Mouse (Mus musculus) MEL (cell line): ENCODE data around the gene Chkb. TPM values are rescaled to one million over a fixed set of nuclear protein-coding genes. Genes with fewer than 3 reads are reported as not detected.

Experiments used
- DNase-seq: peaks from one replicate; pipeline ENCODE4 v3.0.0; 2011; ENCODE audit warnings: low read depth, low spot score
- H3K27ac ChIP-seq: 2 replicates; pipeline ENCODE4 v1.5.1; 2012; ENCODE audit warnings: low read depth, mild to moderate bottlenecking, control low read depth, low read length, moderate library complexity; ENCODE audit not compliant: control insufficient read depth
- H3K27me3 ChIP-seq, 2 experiments: fragments of 150-350 bp in 1 of 2; sonication (generic) in 1 of 2; 2 replicates each; pipeline ENCODE4 v1.6.1; 2012; ENCODE audit warnings: low read length in 2 of 2, mild to moderate bottlenecking in 2 of 2, improper control_type of control experiment in 1 of 2, moderate library complexity in 1 of 2; ENCODE audit not compliant: insufficient read depth in 2 of 2, control insufficient read depth in 1 of 2
- H3K36me3 ChIP-seq, 2 experiments: 2 replicates each; pipeline ENCODE4 v1.6.1; 2012 to 2014; ENCODE audit warnings: low read length in 2 of 2, improper control_type of control experiment in 1 of 2, inconsistent platforms in 1 of 2, mild to moderate bottlenecking in 1 of 2; ENCODE audit not compliant: insufficient read depth in 2 of 2, control insufficient read depth in 1 of 2
- H3K4me1 ChIP-seq, 2 experiments: fragments of 150-350 bp in 1 of 2; sonication (generic) in 1 of 2; 2 replicates each; pipeline ENCODE4 v1.6.1; 2012; ENCODE audit warnings: low read length in 2 of 2, improper control_type of control experiment in 1 of 2, mild to moderate bottlenecking in 1 of 2; ENCODE audit not compliant: insufficient read depth in 2 of 2, control insufficient read depth in 1 of 2
- H3K4me3 ChIP-seq, 2 experiments: fragments of 150-350 bp in 1 of 2; sonication (generic) in 1 of 2; 2 replicates each; pipeline ENCODE4 v1.5.1; 2012; ENCODE audit warnings: low read depth in 2 of 2, low read length in 2 of 2, mild to moderate bottlenecking in 2 of 2, moderate library complexity in 2 of 2, control low read depth in 1 of 2, improper control_type of control experiment in 1 of 2; ENCODE audit not compliant: control insufficient read depth in 1 of 2, insufficient read depth in 1 of 2
- H3K79me2 ChIP-seq: 2 replicates; pipeline ENCODE4 v1.6.1; 2012; ENCODE audit warnings: mild to moderate bottlenecking, low read length, moderate library complexity; ENCODE audit not compliant: control insufficient read depth, poor library complexity, insufficient read depth
- H3K9ac ChIP-seq: 2 replicates; pipeline ENCODE4 v1.6.1; 2012; ENCODE audit warnings: low read depth, mild to moderate bottlenecking, control low read depth, low read length, moderate library complexity; ENCODE audit not compliant: control insufficient read depth, poor library complexity, severe bottlenecking
- H3K9me3 ChIP-seq: fragments of 150-350 bp; sonication (generic); replicated peaks from 2 replicates; pipeline ENCODE4 v1.6.1; 2012; ENCODE audit warnings: mild to moderate bottlenecking, low read length, improper control_type of control experiment, moderate library complexity; ENCODE audit not compliant: insufficient read depth
- BHLHE40 ChIP-seq: IDR thresholded peaks from 2 replicates; pipeline ENCODE4 v1.6.1; 2012; ENCODE audit warnings: low read depth, mild to moderate bottlenecking, inconsistent platforms, low read length, improper control_type of control experiment, borderline replicate concordance
- CHD2 ChIP-seq: IDR thresholded peaks from 2 replicates; pipeline ENCODE4 v1.6.1; 2011; ENCODE audit warnings: low read length, improper control_type of control experiment
- CTCF ChIP-seq, 3 experiments: IDR thresholded peaks in 2 of 3; conservative IDR thresholded peaks in 1 of 3; 2 replicates each; pipeline ENCODE4 v1.5.1; 2011 to 2012; ENCODE audit warnings: low read length in 3 of 3, low read depth in 2 of 3, mild to moderate bottlenecking in 2 of 3, improper control_type of control experiment in 1 of 3, inconsistent platforms in 1 of 3, mixed read lengths in 1 of 3, moderate library complexity in 1 of 3; ENCODE audit not compliant: control insufficient read depth in 1 of 3, insufficient read depth in 1 of 3, poor library complexity in 1 of 3, severe bottlenecking in 1 of 3
- ELF1 ChIP-seq: IDR thresholded peaks from 2 replicates; pipeline ENCODE4 v1.6.1; 2014; ENCODE audit warnings: low read depth, mild to moderate bottlenecking, inconsistent platforms, low read length, improper control_type of control experiment, moderate library complexity
- EP300 ChIP-seq, 2 experiments: IDR thresholded peaks; 2 replicates each; pipeline ENCODE4 v1.6.1; 2011; ENCODE audit warnings: improper control_type of control experiment in 2 of 2, low read length in 2 of 2, low read depth in 1 of 2, mild to moderate bottlenecking in 1 of 2
- GABPA ChIP-seq: IDR thresholded peaks from 2 replicates; pipeline ENCODE4 v1.6.1; 2012; ENCODE audit warnings: low read depth, mild to moderate bottlenecking, inconsistent platforms, low read length, improper control_type of control experiment, moderate library complexity
- HCFC1 ChIP-seq: IDR thresholded peaks from 2 replicates; pipeline ENCODE4 v1.6.1; 2012; ENCODE audit warnings: low read depth, mild to moderate bottlenecking, inconsistent platforms, low read length, improper control_type of control experiment, moderate library complexity
- JUND ChIP-seq: IDR thresholded peaks from 2 replicates; pipeline ENCODE4 v1.6.1; 2011; ENCODE audit warnings: low read depth, mild to moderate bottlenecking, improper control_type of control experiment, low read length
- KAT2A ChIP-seq: conservative IDR thresholded peaks from 2 replicates; pipeline ENCODE4 v1.6.1; 2012; ENCODE audit warnings: low read depth, low read length, improper control_type of control experiment, inconsistent platforms
- MAX ChIP-seq: IDR thresholded peaks from 2 replicates; pipeline ENCODE4 v1.6.1; 2011; ENCODE audit warnings: low read length, improper control_type of control experiment
- MEF2A ChIP-seq: IDR thresholded peaks from 2 replicates; pipeline ENCODE4 v1.6.1; 2014; ENCODE audit warnings: low read depth, mild to moderate bottlenecking, inconsistent platforms, low read length, improper control_type of control experiment; ENCODE audit not compliant: poor library complexity, insufficient replicate concordance, severe bottlenecking; ENCODE audit errors: extremely low read depth
- MXI1 ChIP-seq: IDR thresholded peaks from 2 replicates; pipeline ENCODE4 v1.6.1; 2011; ENCODE audit warnings: mild to moderate bottlenecking, low read depth, low read length, improper control_type of control experiment
- MYB ChIP-seq: IDR thresholded peaks from 2 replicates; pipeline ENCODE4 v1.6.1; 2011; ENCODE audit warnings: mild to moderate bottlenecking, low read depth, low read length, improper control_type of control experiment
- MYC ChIP-seq: IDR thresholded peaks from 2 replicates; pipeline ENCODE4 v1.6.1; 2011; ENCODE audit warnings: low read depth, mild to moderate bottlenecking, low read length, improper control_type of control experiment, moderate library complexity
- NRF1 ChIP-seq: IDR thresholded peaks from 2 replicates; pipeline ENCODE4 v1.6.1; 2014; ENCODE audit warnings: low read depth, mild to moderate bottlenecking, inconsistent platforms, low read length, improper control_type of control experiment, moderate library complexity; ENCODE audit not compliant: poor library complexity, insufficient read depth, severe bottlenecking
- POLR2AphosphoS2 ChIP-seq: IDR thresholded peaks from 2 replicates; pipeline ENCODE4 v1.6.1; 2011; ENCODE audit warnings: low read length, improper control_type of control experiment
- POLR2AphosphoS5 ChIP-seq: IDR thresholded peaks from 2 replicates; pipeline ENCODE4 v1.6.1; 2012; ENCODE audit warnings: low read depth, borderline replicate concordance, mild to moderate bottlenecking, inconsistent platforms, low read length, moderate library complexity, mixed read lengths
- RCOR1 ChIP-seq: IDR thresholded peaks from 2 replicates; pipeline ENCODE4 v1.6.1; 2012; ENCODE audit warnings: low read depth, mild to moderate bottlenecking, inconsistent platforms, low read length, improper control_type of control experiment
- SIN3A ChIP-seq: IDR thresholded peaks from 2 replicates; pipeline ENCODE4 v1.6.1; 2012; ENCODE audit warnings: low read length, improper control_type of control experiment, inconsistent platforms
- TAL1 ChIP-seq: IDR thresholded peaks from 2 replicates; pipeline ENCODE4 v1.6.1; 2012; ENCODE audit warnings: mild to moderate bottlenecking, inconsistent platforms, low read length, moderate library complexity, mixed read lengths
- TCF12 ChIP-seq: IDR thresholded peaks from 2 replicates; pipeline ENCODE4 v1.6.1; 2014; ENCODE audit warnings: low read depth, mild to moderate bottlenecking, inconsistent platforms, low read length, improper control_type of control experiment, moderate library complexity
- UBTF ChIP-seq: IDR thresholded peaks from 2 replicates; pipeline ENCODE4 v1.6.1; 2012; ENCODE audit warnings: low read depth, mild to moderate bottlenecking, inconsistent platforms, low read length, improper control_type of control experiment, moderate library complexity, borderline replicate concordance; ENCODE audit not compliant: insufficient read depth
- USF1 ChIP-seq: IDR thresholded peaks from 2 replicates; pipeline ENCODE4 v1.6.1; 2014; ENCODE audit warnings: low read depth, mild to moderate bottlenecking, inconsistent platforms, low read length, improper control_type of control experiment, moderate library complexity
- USF2 ChIP-seq, 2 experiments: IDR thresholded peaks; 2 replicates each; pipeline ENCODE4 v1.6.1; 2011 to 2012; ENCODE audit warnings: improper control_type of control experiment in 2 of 2, low read length in 2 of 2, borderline replicate concordance in 1 of 2, inconsistent platforms in 1 of 2, low read depth in 1 of 2, mild to moderate bottlenecking in 1 of 2; ENCODE audit not compliant: insufficient read depth in 1 of 2
- ZNF384 ChIP-seq: IDR thresholded peaks from 2 replicates; pipeline ENCODE4 v1.6.1; 2012; ENCODE audit warnings: low read depth, mild to moderate bottlenecking, inconsistent platforms, low read length, improper control_type of control experiment
- polyA plus RNA-seq, 2 experiments: library from polyadenylated mRNA; stranded (reverse) in 1 of 2; unstranded in 1 of 2; fragments of >175 nt in 1 of 2; fragments of >200 nt in 1 of 2; gene quantifications; 2 replicates each; pipeline versions ENCODE4 v1.2.1 to v1.2.4; 2012; ENCODE audit warnings: low replicate concordance in 2 of 2, low read depth in 1 of 2; ENCODE audit not compliant: insufficient read length in 2 of 2, insufficient read depth in 1 of 2, missing spikeins in 1 of 2
- total RNA-seq: library from RNA; depleted of rRNA; stranded (reverse); fragments of 300-350 nt; gene quantifications from 2 replicates; pipeline ENCODE4 v1.2.3, GENCODE M21; 2012

Chkb gene
- total and polyA plus RNA-seq, 3 experiments: 19.3 to 51.3 TPM; not detected in 1

DNA sequence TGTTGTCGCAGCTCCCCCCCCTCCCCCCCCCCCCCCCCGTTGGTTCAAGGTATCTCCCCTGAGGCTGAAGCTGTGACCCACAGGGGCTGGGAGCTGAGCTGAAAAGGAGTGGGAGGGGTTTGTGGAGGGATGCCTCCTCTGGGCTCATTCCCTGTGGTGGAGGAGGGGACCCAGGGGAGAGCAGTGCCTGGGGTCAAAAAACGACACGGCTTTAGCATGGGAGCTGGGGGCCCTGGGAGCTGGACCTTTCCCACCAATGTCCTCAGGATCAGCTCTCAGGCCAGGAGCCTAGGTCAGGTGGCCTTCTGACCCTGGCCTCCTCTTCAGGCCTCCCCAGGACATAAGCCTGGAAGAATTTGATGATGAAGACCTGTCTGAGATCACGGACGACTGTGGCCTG lies 25.1 kb upstream of the Chkb start:
- TF ChIP-seq TAL1: no peak
- TF ChIP-seq MEF2A: no peak
- no peak for TF ChIP-seq MYB
- no peak for TF ChIP-seq GABPA
- no peak for TF ChIP-seq NRF1
- no peak for TF ChIP-seq ELF1
- no peak for TF ChIP-seq USF2 (IDR thresholded peaks at IDR 0.05; ENCODE audit: borderline replicate concordance in 1 of 2, insufficient read depth in 1 of 2, low read depth in 1 of 2, low read length in 2 of 2)
- no peak for TF ChIP-seq MXI1
- TF ChIP-seq POLR2AphosphoS2: no peak
- no peak for TF ChIP-seq EP300 (IDR thresholded peaks at IDR 0.05; ENCODE audit: low read depth in 1 of 2, low read length in 2 of 2)
- no peak for TF ChIP-seq HCFC1
- TF ChIP-seq SIN3A: no peak
- Histone ChIP-seq H3K36me3 (no peaks in the 10 kb centered on the region), H3K9ac (no peak overlapping the region), H3K27me3 (peaks cover 2% of the 10 kb centered on the region in 2 experiments; a peak in 2 of 4 replicates), H3K79me2 (no peaks in the 10 kb centered on the region), H3K4me3 (no peak overlapping the region), H3K27ac (no peak overlapping the region), H3K4me1 (no peaks in the 10 kb centered on the region), H3K9me3 (no peaks in the 10 kb centered on the region)
- DNase-seq: no peak

GRCm38 (mm10) chr15:89453865-89454478 lies 24.3 kb upstream of the Chkb start, which contains the start of gene Mapk8ip2:
TSS of gene Mapk8ip2 (plus strand) at chr15:89453913.
- TF ChIP-seq TCF12 (no peak), RCOR1 (no peak), JUND (no peak), MYB (no peak), NRF1 (no peak), KAT2A (no peak), USF1 (no peak), CTCF (IDR thresholded peaks at IDR 0.05 in 2 of 3, conservative IDR thresholded peaks at IDR 0.05 in 1 of 3; ENCODE audit: control insufficient read depth in 1 of 3, insufficient read depth in 1 of 3, low read depth in 2 of 3, low read length in 3 of 3, poor library complexity in 1 of 3, severe bottlenecking in 1 of 3) (no peak), BHLHE40 (no peak), POLR2AphosphoS5 (no peak), MYC (no peak), MAX (no peak), CHD2 (no peak), UBTF (no peak), ZNF384 (no peak), TAL1 (no peak)
- no peak within 1 kb of the TSS for H3K27ac ChIP-seq
- peaks cover 2 to 3% of the 10 kb centered on the region in 2 experiments; a peak in 3 of 4 replicates for H3K27me3 ChIP-seq
- no peak within 1 kb of the TSS for H3K9ac ChIP-seq
- no peaks in the 10 kb centered on the region for H3K79me2 ChIP-seq
- DNase-seq: no peak
- no peak within 1 kb of the TSS for H3K4me3 ChIP-seq
- H3K36me3 ChIP-seq: no peaks in the 10 kb centered on the region
- H3K9me3 ChIP-seq: no peaks in the 10 kb centered on the region
- no peaks in the 10 kb centered on the region for H3K4me1 ChIP-seq
